In the genomic region with DNA sequence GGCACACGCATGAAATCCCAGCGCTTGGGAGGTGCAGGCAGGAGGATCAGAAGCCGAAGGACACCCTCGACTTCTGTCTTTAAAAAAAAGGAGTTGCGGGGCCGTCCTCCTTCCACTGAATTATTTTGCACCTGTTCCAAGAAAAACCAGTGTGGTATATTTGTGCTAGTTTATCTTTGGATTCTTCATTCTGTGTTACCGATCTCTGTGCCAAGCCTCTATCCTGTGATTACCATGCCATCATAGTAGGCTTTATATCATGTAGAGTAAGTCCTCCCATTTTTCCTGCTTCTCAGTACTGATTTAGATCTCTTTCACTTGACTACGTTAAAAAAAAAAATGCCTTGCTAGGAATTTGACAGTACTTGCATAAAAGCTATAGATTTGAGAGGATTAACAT, we compare ENCODE assay signal across 26 mouse cellular contexts. TPM values are rescaled to one million over a fixed set of nuclear protein-coding genes. Genes with fewer than 3 reads are reported as not detected.
"Had no signal": no experiment of that assay in that cellular context is flagged by ENCODE, and none has a peak within 500 bp of the region (broad histone marks: within the 10 kb centered on the region; RNA-seq: fewer than 3 reads in every experiment).

No protein-coding gene starts in this region.

- DNase-seq: retina, postnatal 1 day; right cerebral cortex, adult 18-20 months; right cerebral cortex, postnatal 14 days; right cerebral cortex, postnatal 25 days; right cerebral cortex, postnatal 4 days; spleen, adult 18-20 months; thymus, adult 18-20 months; thymus, adult 2 months; thymus, postnatal 14 days; thymus, postnatal 25 days; thymus, postnatal 36 days; thymus, postnatal 4 days had no signal

RNA-seq across cellular contexts. Expression of gene Gm14214, which starts 1.8 kb away (rescaled TPM):
- polyA plus RNA-seq: neural tube, embryonic 11.5 days; neural tube, embryonic 12.5 days; neural tube, embryonic 13.5 days; neural tube, embryonic 14.5 days; neural tube, embryonic 15.5 days; small intestine, adult 2 months; spleen, adult 2 months; stomach, embryonic 14.5 days; stomach, embryonic 15.5 days; stomach, embryonic 16.5 days; stomach, postnatal 0 days; testis, adult 2 months; thymus, adult 2 months; thymus, postnatal 0 days; urinary bladder, adult 2 months had no signal

RNA-seq across cellular contexts. Expression of gene a, which starts 19.6 kb away (rescaled TPM):
- polyA plus RNA-seq: neural tube, embryonic 12.5 days; neural tube, embryonic 13.5 days; neural tube, embryonic 14.5 days; spleen, adult 2 months; stomach, embryonic 14.5 days; urinary bladder, adult 2 months had no signal
